12 mouse cellular contexts compared by ENCODE assay signal in the genomic region with DNA sequence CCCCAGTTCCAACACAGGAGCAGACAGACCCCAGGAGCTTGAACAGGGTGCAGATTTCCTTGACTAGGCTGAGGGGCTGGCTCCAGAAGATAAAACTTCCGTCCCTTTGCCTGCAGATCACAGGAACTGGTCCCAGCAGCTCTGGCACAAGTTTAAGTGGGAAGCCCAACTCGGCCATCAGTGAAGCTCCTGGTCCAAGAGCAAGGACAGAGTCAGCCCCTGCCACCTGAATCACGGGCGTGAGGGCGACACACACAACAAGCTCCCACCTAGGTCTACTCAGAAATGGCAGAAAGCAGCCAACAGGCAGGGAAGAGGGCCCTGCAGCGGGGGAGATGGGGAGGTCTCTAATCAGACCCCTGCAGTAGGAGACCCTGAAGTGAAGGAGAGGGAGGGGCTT. TPM values are rescaled to one million over a fixed set of nuclear protein-coding genes. Genes with fewer than 3 reads are reported as not detected.
DNase-seq lines count a peak whose midpoint lies in the region; ATAC-seq lines count a peak whose summit lies in the region.
"Had no signal": no experiment of that assay in that cellular context is flagged by ENCODE, and none has a peak within 500 bp of the region (broad histone marks: within the 10 kb centered on the region; RNA-seq: fewer than 3 reads in every experiment).

No protein-coding gene starts in this region.

- no peaks in the 10 kb centered on the region for H3K9me3 ChIP-seq in heart, embryonic 14.5 days (ENCODE audit: control insufficient read depth, low read length)
- H3K9me3 ChIP-seq in megakaryocyte, embryonic 14.5 days: no peaks in the 10 kb centered on the region
- H3K9me3 ChIP-seq in embryonic facial prominence, embryonic 14.5 days (ENCODE audit: control insufficient read depth, low read length): no peaks in the 10 kb centered on the region
- H3K9me3 ChIP-seq in neural tube, embryonic 14.5 days (ENCODE audit: control insufficient read depth, low read length): no peaks in the 10 kb centered on the region

- ATAC-seq in heart, embryonic 14.5 days (ENCODE audit: insufficient number of reproducible peaks, insufficient read depth, low FRiP score, low read depth): no peak
- ATAC-seq in megakaryocyte, adult 5-6 weeks (ENCODE audit: poor library complexity, severe bottlenecking): no peak
- ATAC-seq in embryonic facial prominence, embryonic 14.5 days (ENCODE audit: low read depth): no peak
- no peak for ATAC-seq in neural tube, embryonic 14.5 days (ENCODE audit: low read depth)
- ATAC-seq: CD4-positive, CD25-positive, alpha-beta regulatory T cell, adult 4 months had no signal

- 0 out of 4 replicates have a peak overlapping the region, but pooled peaks of 1 of the 2 experiments have one; percentile 27 for H3K27ac ChIP-seq in heart, embryonic 14.5 days (replicated peaks in 1 of 2; ENCODE audit: control insufficient read depth in 1 of 2, insufficient read depth in 1 of 2, low read depth in 2 of 2, low read length in 2 of 2)
- H3K27ac ChIP-seq in embryonic facial prominence, embryonic 14.5 days (replicated peaks; ENCODE audit: low read depth, low read length): no peak overlapping the region
- H3K27ac ChIP-seq in neural tube, embryonic 14.5 days (ENCODE audit: low read depth, low read length): no peak overlapping the region

- H3K4me1 ChIP-seq in heart, embryonic 14.5 days (ENCODE audit: control insufficient read depth in 2 of 2, insufficient read depth in 2 of 2, low read length in 2 of 2): peaks cover 20 to 24% of the 10 kb centered on the region in 2 experiments
- H3K4me1 ChIP-seq in megakaryocyte, embryonic 14.5 days: peaks cover 95% of the 10 kb centered on the region
- H3K4me1 ChIP-seq in embryonic facial prominence, embryonic 14.5 days (ENCODE audit: control insufficient read depth, insufficient read depth, low read length): peaks cover 8% of the 10 kb centered on the region; the same call in 1 of the 2 replicates
- peaks cover 13% of the 10 kb centered on the region for H3K4me1 ChIP-seq in neural tube, embryonic 14.5 days (ENCODE audit: control insufficient read depth, insufficient read depth, low read length)

- intact Hi-C loops in heart, postnatal 25 days (cut with DNase I): no loop called here

- H3K27me3 ChIP-seq in heart, embryonic 14.5 days (ENCODE audit: control insufficient read depth, insufficient read depth, low read length): no peaks in the 10 kb centered on the region
- H3K27me3 ChIP-seq in megakaryocyte, embryonic 14.5 days (replicated peaks): no peaks in the 10 kb centered on the region
- H3K27me3 ChIP-seq in embryonic facial prominence, embryonic 14.5 days (replicated peaks; ENCODE audit: control insufficient read depth, insufficient read depth, low read length): no peaks in the 10 kb centered on the region
- no peaks in the 10 kb centered on the region for H3K27me3 ChIP-seq in neural tube, embryonic 14.5 days (ENCODE audit: control insufficient read depth, insufficient read depth, low read length)

- H3K4me3 ChIP-seq in heart, embryonic 14.5 days (ENCODE audit: control insufficient read depth in 1 of 2, insufficient read depth in 1 of 2, low read depth in 1 of 2, low read length in 2 of 2): no peak overlapping the region
- H3K4me3 ChIP-seq in megakaryocyte, embryonic 14.5 days (replicated peaks): peak overlapping the region; percentile 93
- no peak overlapping the region for H3K4me3 ChIP-seq in embryonic facial prominence, embryonic 14.5 days (ENCODE audit: low read depth, low read length)
- no peak overlapping the region for H3K4me3 ChIP-seq in neural tube, embryonic 14.5 days (ENCODE audit: low read depth, low read length)

- H3K36me3 ChIP-seq in heart, embryonic 14.5 days (ENCODE audit: control insufficient read depth, insufficient read depth, low read length): no peaks in the 10 kb centered on the region
- H3K36me3 ChIP-seq in megakaryocyte, embryonic 14.5 days (replicated peaks; ENCODE audit: low read length): peaks cover 55% of the 10 kb centered on the region
- H3K36me3 ChIP-seq in embryonic facial prominence, embryonic 14.5 days (ENCODE audit: control insufficient read depth, insufficient read depth, low read length): no peaks in the 10 kb centered on the region
- H3K36me3 ChIP-seq in neural tube, embryonic 14.5 days (ENCODE audit: control insufficient read depth, insufficient read depth, low read length): no peaks in the 10 kb centered on the region

- WGBS in heart, embryonic 14.5 days: 72% methylated on average over 6 of the region's 6 CpGs
- 87% methylated on average over 6 of the region's 6 CpGs for WGBS in embryonic facial prominence, embryonic 14.5 days
- 93% methylated on average over 6 of the region's 6 CpGs for WGBS in neural tube, embryonic 14.5 days

- H3K4me2 ChIP-seq in heart, embryonic 14.5 days (ENCODE audit: low read length): peak overlapping the region; percentile 96; the same call in 1 of the 2 replicates
- no peak overlapping the region for H3K4me2 ChIP-seq in embryonic facial prominence, embryonic 14.5 days (ENCODE audit: low read depth, low read length)
- no peak overlapping the region for H3K4me2 ChIP-seq in neural tube, embryonic 14.5 days (ENCODE audit: low read depth, low read length)

- no peak for DNase-seq in heart, postnatal 25 days (ENCODE audit: low spot score)
- no peak for DNase-seq in embryonic facial prominence, embryonic 14.5 days (ENCODE audit: low spot score)
- DNase-seq in layer of hippocampus, postnatal 36 days: no peak
- DNase-seq in right cerebral cortex, postnatal 36 days (ENCODE audit: low spot score in 2 of 2): no peak
- DNase-seq: thymus, postnatal 25 days had no signal

- 0 out of 2 replicates have a peak overlapping the region, but pooled peaks have one; percentile 95 for H3K9ac ChIP-seq in heart, embryonic 14.5 days (ENCODE audit: low read length)
- H3K9ac ChIP-seq in embryonic facial prominence, embryonic 14.5 days (ENCODE audit: low read depth, low read length): 0 out of 2 replicates have a peak overlapping the region, but pooled peaks have one; percentile 1
- H3K9ac ChIP-seq in neural tube, embryonic 14.5 days (replicated peaks; ENCODE audit: low read depth, low read length): 0 out of 2 replicates have a peak overlapping the region, but pooled peaks have one; percentile 11

RNA-seq across cellular contexts. Expression of gene Gpr146, which starts 7.2 kb away (rescaled TPM):
- polyA plus RNA-seq in heart, embryonic 14.5 days (2014; fragmentation: Nextera tagmentation; extraction: Ambion mirVana): 9.3 and 9.5 TPM in 2 replicates
- 10 to 100 TPM; 35.3 to 58.5 TPM for total RNA-seq in heart, postnatal 25 days (2021)
- polyA plus RNA-seq in megakaryocyte, embryonic 14.5 days (2012; ENCODE audit: insufficient read depth, low replicate concordance): 54.8 and 69.9 TPM in 2 replicates
- 9.8 and 13.1 TPM in 2 replicates for total RNA-seq in megakaryocyte, adult 5-6 weeks (2015)
- total RNA-seq in megakaryocyte, adult 5-6 weeks (2017): 9.6 and 14.8 TPM in 2 replicates
- polyA plus RNA-seq in embryonic facial prominence, embryonic 14.5 days (2014; fragmentation: Nextera tagmentation; extraction: Ambion mirVana): 2.0 and 2.8 TPM in 2 replicates
- polyA plus RNA-seq in neural tube, embryonic 14.5 days (2014; fragmentation: Nextera tagmentation; extraction: Ambion mirVana): 1.8 and 2.2 TPM in 2 replicates
- total RNA-seq in layer of hippocampus, postnatal 36 days (2021): 10 to 100 TPM; 11.0 to 13.1 TPM

RNA-seq across cellular contexts. Expression of gene Cyp2w1, which starts 17.9 kb away (rescaled TPM):
- not detected in 2 replicates for polyA plus RNA-seq in heart, embryonic 14.5 days (2014; fragmentation: Nextera tagmentation; extraction: Ambion mirVana)
- total RNA-seq in heart, postnatal 25 days (2021): not detected
- not detected in 2 replicates for polyA plus RNA-seq in megakaryocyte, embryonic 14.5 days (2012; ENCODE audit: insufficient read depth, low replicate concordance)
- not detected in 2 replicates for total RNA-seq in megakaryocyte, adult 5-6 weeks (2015)
- not detected in 2 replicates for total RNA-seq in megakaryocyte, adult 5-6 weeks (2017)
- polyA plus RNA-seq in embryonic facial prominence, embryonic 14.5 days (2014; fragmentation: Nextera tagmentation; extraction: Ambion mirVana): 11.5 and 11.8 TPM in 2 replicates
- polyA plus RNA-seq in neural tube, embryonic 14.5 days (2014; fragmentation: Nextera tagmentation; extraction: Ambion mirVana): not detected in 2 replicates
- total RNA-seq in layer of hippocampus, postnatal 36 days (2021): not detected
- total RNA-seq: left cerebral cortex, postnatal 25 days had no signal
- polyA plus RNA-seq: CD4-positive, CD25-positive, alpha-beta regulatory T cell, adult 4 months; kidney, embryonic 14.5 days had no signal

RNA-seq across cellular contexts. Expression of gene Cox19, which starts 19.1 kb away (rescaled TPM):
- 89.4 and 91.8 TPM in 2 replicates for polyA plus RNA-seq in heart, embryonic 14.5 days (2014; fragmentation: Nextera tagmentation; extraction: Ambion mirVana)
- total RNA-seq in heart, postnatal 25 days (2021): 10 to 100 TPM; 82.2 to 91.1 TPM
- 51.4 and 67.9 TPM in 2 replicates for polyA plus RNA-seq in megakaryocyte, embryonic 14.5 days (2012; ENCODE audit: insufficient read depth, low replicate concordance)
- 35.6 and 42.6 TPM in 2 replicates for total RNA-seq in megakaryocyte, adult 5-6 weeks (2015)
- total RNA-seq in megakaryocyte, adult 5-6 weeks (2017): 20.0 and 24.6 TPM in 2 replicates
- 106 and 107 TPM in 2 replicates for polyA plus RNA-seq in embryonic facial prominence, embryonic 14.5 days (2014; fragmentation: Nextera tagmentation; extraction: Ambion mirVana)
- polyA plus RNA-seq in neural tube, embryonic 14.5 days (2014; fragmentation: Nextera tagmentation; extraction: Ambion mirVana): 108 and 113 TPM in 2 replicates
- total RNA-seq in layer of hippocampus, postnatal 36 days (2021): 10 to 100 TPM; 68.6 to 76.3 TPM

RNA-seq across cellular contexts. Expression of gene C130050O18Rik, which starts 34.7 kb away (rescaled TPM):
- 0.32 and 0.36 TPM in 2 replicates for polyA plus RNA-seq in heart, embryonic 14.5 days (2014; fragmentation: Nextera tagmentation; extraction: Ambion mirVana)
- total RNA-seq in heart, postnatal 25 days (2021): under 1 TPM; 0.70 to 0.78 TPM
- 1.8 TPM in 1 of 2 replicates, not detected in the other for polyA plus RNA-seq in megakaryocyte, embryonic 14.5 days (2012; ENCODE audit: insufficient read depth, low replicate concordance)
- 18.3 and 19.9 TPM in 2 replicates for total RNA-seq in megakaryocyte, adult 5-6 weeks (2015)
- 16.6 and 19.7 TPM in 2 replicates for total RNA-seq in megakaryocyte, adult 5-6 weeks (2017)
- polyA plus RNA-seq in embryonic facial prominence, embryonic 14.5 days (2014; fragmentation: Nextera tagmentation; extraction: Ambion mirVana): 5.2 and 5.5 TPM in 2 replicates
- 0.17 and 0.23 TPM in 2 replicates for polyA plus RNA-seq in neural tube, embryonic 14.5 days (2014; fragmentation: Nextera tagmentation; extraction: Ambion mirVana)
- under 1 TPM in 1 of 2 experiments, not detected in 1; 0.20 TPM for total RNA-seq in layer of hippocampus, postnatal 36 days (2021)
- polyA plus RNA-seq: CD4-positive, CD25-positive, alpha-beta regulatory T cell, adult 4 months had no signal

RNA-seq across cellular contexts. Expression of gene Adap1, which starts 44.9 kb away (rescaled TPM):
- polyA plus RNA-seq in heart, embryonic 14.5 days (2014; fragmentation: Nextera tagmentation; extraction: Ambion mirVana): 1.8 and 2.3 TPM in 2 replicates
- total RNA-seq in heart, postnatal 25 days (2021): 1 to 10 TPM; 1.4 to 1.5 TPM
- polyA plus RNA-seq in megakaryocyte, embryonic 14.5 days (2012; ENCODE audit: insufficient read depth, low replicate concordance): 25.6 and 59.2 TPM in 2 replicates
- 42.5 and 43.9 TPM in 2 replicates for total RNA-seq in megakaryocyte, adult 5-6 weeks (2015)
- total RNA-seq in megakaryocyte, adult 5-6 weeks (2017): 56.9 and 61.1 TPM in 2 replicates
- polyA plus RNA-seq in embryonic facial prominence, embryonic 14.5 days (2014; fragmentation: Nextera tagmentation; extraction: Ambion mirVana): 5.1 and 5.7 TPM in 2 replicates
- 59.9 and 64.6 TPM in 2 replicates for polyA plus RNA-seq in neural tube, embryonic 14.5 days (2014; fragmentation: Nextera tagmentation; extraction: Ambion mirVana)
- total RNA-seq in layer of hippocampus, postnatal 36 days (2021): 100 to 1,000 TPM; 179 to 185 TPM

Comparison
In these comparisons a context has a peak if more than half of its experiments do, and no peak if none do; other contexts are left out.
1. H3K9ac ChIP-seq: peak in every context shown above with its lines; median percentile 95 in heart, embryonic 14.5 days; 11 in neural tube, embryonic 14.5 days; 1 in embryonic facial prominence, embryonic 14.5 days.